17 mouse cellular contexts compared by ENCODE assay signal in the genomic region with DNA sequence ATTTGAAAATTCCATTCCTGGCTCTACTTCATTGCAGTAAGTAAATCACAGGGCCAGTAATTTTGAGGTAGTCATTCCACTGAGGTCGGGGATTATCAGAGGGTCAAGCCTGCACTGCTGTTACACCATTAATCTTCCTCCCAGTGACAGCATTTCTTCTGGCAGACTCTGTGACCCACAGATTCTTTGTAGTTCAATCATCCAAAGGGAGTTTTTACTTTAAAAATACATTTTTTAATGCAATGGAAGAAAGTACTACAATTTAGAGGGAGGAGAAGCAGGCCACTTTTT.
DNase-seq lines count a peak whose midpoint lies in the region; ATAC-seq and TF ChIP-seq lines count a peak whose summit lies in the region.
"Had no signal": no experiment of that assay in that cellular context is flagged by ENCODE, and none has a peak within 500 bp of the region (broad histone marks: within the 10 kb centered on the region; RNA-seq: fewer than 3 reads in every experiment).

No protein-coding gene starts in this region.

- H3K4me3 ChIP-seq in hindbrain, embryonic 11.5 days (ENCODE audit: low read depth, low read length) = no peak overlapping the region
- no peak overlapping the region for H3K4me3 ChIP-seq in hindbrain, embryonic 14.5 days (replicated peaks; ENCODE audit: low read length)
- H3K4me3 ChIP-seq in midbrain, embryonic 11.5 days (ENCODE audit: low read depth, low read length) = no peak overlapping the region
- H3K4me3 ChIP-seq in midbrain, postnatal 0 days (ENCODE audit: low read depth, low read length) = no peak overlapping the region
- no peak overlapping the region for H3K4me3 ChIP-seq in forebrain, embryonic 13.5 days
- H3K4me3 ChIP-seq: hindbrain, embryonic 10.5 days; intestine, embryonic 15.5 days; limb, embryonic 15.5 days had no signal

- TF ChIP-seq CTCF in midbrain, postnatal 0 days (IDR thresholded peaks at IDR 0.05) = no peak

- no peaks in the 10 kb centered on the region for H3K9me3 ChIP-seq in hindbrain, embryonic 11.5 days (ENCODE audit: control insufficient read depth, low read length)
- no peaks in the 10 kb centered on the region for H3K9me3 ChIP-seq in hindbrain, embryonic 14.5 days (ENCODE audit: control insufficient read depth, low read length)
- no peaks in the 10 kb centered on the region for H3K9me3 ChIP-seq in midbrain, embryonic 11.5 days (ENCODE audit: control insufficient read depth, low read length)
- no peaks in the 10 kb centered on the region for H3K9me3 ChIP-seq in midbrain, postnatal 0 days (ENCODE audit: low read length)
- H3K9me3 ChIP-seq in forebrain, embryonic 13.5 days (replicated peaks) = no peaks in the 10 kb centered on the region
- H3K9me3 ChIP-seq: hindbrain, embryonic 10.5 days; intestine, embryonic 15.5 days; limb, embryonic 15.5 days had no signal

- peak; percentile 17 for DNase-seq in hindbrain, embryonic 11.5 days (ENCODE audit: low spot score)
- DNase-seq in hindbrain, embryonic 14.5 days (ENCODE audit: low spot score) = no peak
- no peak for DNase-seq in midbrain, embryonic 11.5 days (ENCODE audit: low spot score, missing footprints)
- no peak for DNase-seq in midbrain, postnatal 0 days (ENCODE audit: low spot score)
- no peak for DNase-seq in Muller cell, postnatal 12 days (ENCODE audit: inconsistent ontology term)
- no peak for DNase-seq in lung, postnatal 14 days
- DNase-seq: cerebellum, adult 18-20 months; layer of hippocampus, adult 9-11 months; liver, postnatal 0 days; midbrain, embryonic 14.5 days; right cerebral cortex, postnatal 25 days; thymus, postnatal 4 days had no signal

- no peaks in the 10 kb centered on the region for H3K4me1 ChIP-seq in hindbrain, embryonic 11.5 days (replicated peaks; ENCODE audit: control insufficient read depth, insufficient read depth, low read length)
- no peaks in the 10 kb centered on the region for H3K4me1 ChIP-seq in hindbrain, embryonic 14.5 days (replicated peaks; ENCODE audit: control insufficient read depth, insufficient read depth, low read length)
- H3K4me1 ChIP-seq in midbrain, embryonic 11.5 days (ENCODE audit: control insufficient read depth, insufficient read depth, low read length) = no peaks in the 10 kb centered on the region
- no peaks in the 10 kb centered on the region for H3K4me1 ChIP-seq in midbrain, postnatal 0 days (ENCODE audit: insufficient read depth, low read length)
- peaks cover 3% of the 10 kb centered on the region; the same call in 1 of the 2 replicates for H3K4me1 ChIP-seq in forebrain, embryonic 13.5 days
- H3K4me1 ChIP-seq: hindbrain, embryonic 10.5 days; intestine, embryonic 15.5 days; limb, embryonic 15.5 days had no signal

- 51% methylated on average over 1 of the region's 1 CpGs for WGBS in hindbrain, embryonic 11.5 days
- WGBS in hindbrain, embryonic 14.5 days = 35% methylated on average over 1 of the region's 1 CpGs
- WGBS in midbrain, embryonic 11.5 days = 42% methylated on average over 1 of the region's 1 CpGs
- WGBS in midbrain, postnatal 0 days = 40% methylated on average over 1 of the region's 1 CpGs
- WGBS in forebrain, embryonic 13.5 days = 49% methylated on average over 1 of the region's 1 CpGs

- H3K27me3 ChIP-seq in hindbrain, embryonic 11.5 days (ENCODE audit: control insufficient read depth, insufficient read depth, low read length) = no peaks in the 10 kb centered on the region
- no peaks in the 10 kb centered on the region for H3K27me3 ChIP-seq in hindbrain, embryonic 14.5 days (ENCODE audit: control insufficient read depth, insufficient read depth, low read length)
- H3K27me3 ChIP-seq in midbrain, embryonic 11.5 days (ENCODE audit: control insufficient read depth, insufficient read depth, low read length) = no peaks in the 10 kb centered on the region
- H3K27me3 ChIP-seq in midbrain, postnatal 0 days (ENCODE audit: insufficient read depth, low read length) = no peaks in the 10 kb centered on the region
- H3K27me3 ChIP-seq in forebrain, embryonic 13.5 days = no peaks in the 10 kb centered on the region
- H3K27me3 ChIP-seq: intestine, embryonic 15.5 days; limb, embryonic 15.5 days had no signal

- no peak overlapping the region for H3K27ac ChIP-seq in hindbrain, embryonic 11.5 days (ENCODE audit: low read depth, low read length)
- no peak overlapping the region for H3K27ac ChIP-seq in hindbrain, embryonic 14.5 days
- no peak overlapping the region for H3K27ac ChIP-seq in midbrain, embryonic 11.5 days (ENCODE audit: low read depth, low read length)
- H3K27ac ChIP-seq in midbrain, postnatal 0 days (ENCODE audit: low read depth, low read length) = no peak overlapping the region
- peak overlapping the region; percentile 37 for H3K27ac ChIP-seq in forebrain, embryonic 13.5 days
- H3K27ac ChIP-seq: hindbrain, embryonic 10.5 days; intestine, embryonic 15.5 days; limb, embryonic 15.5 days; macrophage had no signal

- peak; percentile 47; the same call in 1 of the 2 replicates for ATAC-seq in hindbrain, embryonic 11.5 days (ENCODE audit: low FRiP score)
- ATAC-seq in hindbrain, embryonic 14.5 days (ENCODE audit: low FRiP score) = no peak
- ATAC-seq in midbrain, embryonic 11.5 days (ENCODE audit: low FRiP score) = peak; percentile 57; the same call in 1 of the 2 replicates
- no peak for ATAC-seq in midbrain, postnatal 0 days (ENCODE audit: low FRiP score)
- no peak for ATAC-seq in forebrain, embryonic 13.5 days
- ATAC-seq: intestine, embryonic 15.5 days; liver, postnatal 0 days had no signal

- H3K9ac ChIP-seq in hindbrain, embryonic 11.5 days (ENCODE audit: low read depth, low read length) = no peak overlapping the region
- H3K9ac ChIP-seq in hindbrain, embryonic 14.5 days = no peak overlapping the region
- no peak overlapping the region for H3K9ac ChIP-seq in midbrain, embryonic 11.5 days (ENCODE audit: low read length)
- H3K9ac ChIP-seq in midbrain, postnatal 0 days (replicated peaks; ENCODE audit: low read length, poor library complexity, severe bottlenecking) = no peak overlapping the region
- H3K9ac ChIP-seq in forebrain, embryonic 13.5 days = no peak overlapping the region
- H3K9ac ChIP-seq: intestine, embryonic 15.5 days; limb, embryonic 15.5 days; liver, postnatal 0 days had no signal

- no peaks in the 10 kb centered on the region for H3K36me3 ChIP-seq in hindbrain, embryonic 11.5 days (ENCODE audit: control insufficient read depth, insufficient read depth, low read length)
- H3K36me3 ChIP-seq in hindbrain, embryonic 14.5 days (replicated peaks; ENCODE audit: control insufficient read depth, insufficient read depth) = no peaks in the 10 kb centered on the region
- H3K36me3 ChIP-seq in midbrain, embryonic 11.5 days (ENCODE audit: control insufficient read depth, insufficient read depth, low read length) = no peaks in the 10 kb centered on the region
- no peaks in the 10 kb centered on the region for H3K36me3 ChIP-seq in midbrain, postnatal 0 days (ENCODE audit: insufficient read depth, low read length)
- H3K36me3 ChIP-seq in forebrain, embryonic 13.5 days (ENCODE audit: poor library complexity, severe bottlenecking) = no peaks in the 10 kb centered on the region
- H3K36me3 ChIP-seq: hindbrain, embryonic 10.5 days; intestine, embryonic 15.5 days; limb, embryonic 15.5 days had no signal

- H3K4me2 ChIP-seq in hindbrain, embryonic 11.5 days (replicated peaks; ENCODE audit: low read depth, low read length) = no peak overlapping the region
- H3K4me2 ChIP-seq in hindbrain, embryonic 14.5 days (replicated peaks) = no peak overlapping the region
- H3K4me2 ChIP-seq in midbrain, embryonic 11.5 days = no peak overlapping the region
- H3K4me2 ChIP-seq in midbrain, postnatal 0 days (ENCODE audit: low read depth, low read length, poor library complexity, severe bottlenecking) = no peak overlapping the region
- no peak overlapping the region for H3K4me2 ChIP-seq in forebrain, embryonic 13.5 days
- H3K4me2 ChIP-seq: intestine, embryonic 15.5 days; limb, embryonic 15.5 days had no signal

Comparison
In these comparisons a context has a peak if more than half of its experiments do, and no peak if none do; other contexts are left out.
1. ATAC-seq: peak in hindbrain, embryonic 11.5 days (single experiment) and midbrain, embryonic 11.5 days (single experiment); none in hindbrain, embryonic 14.5 days (single experiment), midbrain, postnatal 0 days (single experiment) and forebrain, embryonic 13.5 days (single experiment).